Mouse (Mus musculus) lung, adult 2 months (tissue): ENCODE measurements around the gene Arid5a.

Source experiments
- CTCF ChIP-seq: fragments of 200-500 bp; IDR thresholded peaks from 2 replicates; pipeline ENCODE4 v1.5.1; 2011; ENCODE audit warnings: mild to moderate bottlenecking, low read length, control low read depth; ENCODE audit not compliant: insufficient read depth
- POLR2A ChIP-seq: fragments of 200-500 bp; IDR thresholded peaks from 2 replicates; pipeline ENCODE4 v1.6.1; 2011; ENCODE audit warnings: low read depth, mild to moderate bottlenecking, control low read depth, low read length, borderline replicate concordance; ENCODE audit errors: extremely low read depth

DNA sequence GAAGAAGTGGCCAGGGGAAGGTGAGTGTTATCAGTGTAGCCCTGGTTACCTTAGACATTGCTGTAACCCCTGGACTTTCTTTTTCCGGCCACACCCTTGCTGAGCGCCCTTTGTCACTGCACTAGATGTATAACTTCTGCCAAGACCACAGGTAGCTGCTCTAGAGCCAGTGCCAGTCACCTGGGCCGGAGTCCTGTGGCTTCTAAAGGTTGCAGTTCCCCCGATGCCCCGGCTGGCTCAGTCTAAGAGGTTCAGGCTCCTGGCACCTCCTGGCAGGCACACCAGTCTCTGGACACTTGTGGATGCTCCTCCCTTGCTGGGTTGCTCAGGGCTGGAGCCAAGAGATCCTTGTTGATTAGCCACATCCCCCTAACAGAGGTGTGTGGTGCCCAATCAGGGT lies 33.1 kb upstream of the Arid5a start, which contains the start of gene Neurl3:
- TF ChIP-seq CTCF, result no peak
- TF ChIP-seq POLR2A, result no peak
